Mouse (Mus musculus): Measurements from ENCODE around the gene Isca2.

DNA sequence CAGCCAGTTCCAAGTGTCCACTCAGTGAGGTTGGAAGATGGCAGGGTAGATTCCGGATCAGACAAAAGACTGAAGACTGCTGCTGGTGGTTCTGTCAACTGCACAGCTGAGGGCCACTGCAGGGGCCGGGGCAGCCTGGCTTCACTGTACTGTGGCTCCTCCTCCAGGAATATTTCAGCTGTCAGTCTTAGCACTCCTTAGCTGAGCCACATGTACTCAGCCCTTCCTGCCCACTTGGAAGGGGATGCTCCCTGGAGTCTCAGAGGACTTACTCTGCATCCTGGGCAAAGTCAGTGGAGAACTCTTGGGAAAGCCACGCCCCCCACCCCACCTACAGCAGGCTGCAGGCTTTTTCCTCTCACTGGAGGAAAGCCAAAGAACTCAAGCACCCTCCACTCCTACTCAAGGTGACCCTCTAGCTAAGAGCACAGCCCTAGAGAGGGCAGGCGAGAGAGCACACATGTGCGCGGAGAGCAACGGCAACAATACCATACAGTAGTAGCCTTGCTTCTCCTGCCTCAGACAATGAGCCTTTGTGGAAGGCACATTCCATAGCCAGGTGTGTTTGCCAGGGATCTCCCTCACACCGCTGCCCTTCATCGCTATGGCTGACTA, 32.3 kb downstream of the Isca2 start:
- TF ChIP-seq POLR2A (IDR thresholded peaks at IDR 0.05; ENCODE audit: control insufficient read depth, low read depth, low read length) (no peak), CTCF (IDR thresholded peaks at IDR 0.05; ENCODE audit: control insufficient read depth, insufficient read depth, insufficient replicate concordance, low read depth, low read length) (no peak)

Measured in testis, adult 2 months (tissue).